Mouse (Mus musculus): ENCODE measurements around the gene Ift74.

Ift74 gene

DNA sequence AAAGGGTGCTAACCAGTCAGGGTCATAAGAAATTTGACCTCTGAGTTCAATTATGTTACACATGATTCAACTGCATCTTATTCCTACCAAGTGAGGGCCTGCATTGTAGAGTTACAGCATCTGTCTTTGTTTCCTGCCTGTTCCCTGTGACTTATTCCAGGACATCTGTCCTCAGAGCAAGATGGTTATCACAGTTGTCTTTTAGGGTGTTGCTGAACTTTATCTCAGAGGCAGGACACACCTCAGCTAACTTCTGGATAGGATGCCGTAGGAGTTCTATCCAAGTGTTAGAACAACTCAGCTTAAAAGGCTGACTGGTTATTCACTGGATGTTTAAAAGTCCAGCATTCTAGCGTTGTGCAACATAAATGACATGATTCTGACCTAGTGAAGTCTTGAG is 77.9 kb downstream of the Ift74 start:
- no peak for DNase-seq (ENCODE audit: low read depth, low spot score)

- DNase-seq (ENCODE audit: low read depth, low spot score): no peak
These were observed 82.1 kb downstream of the Ift74 start for GRCm38 (mm10) chr4:94696368-94696767.

DNA sequence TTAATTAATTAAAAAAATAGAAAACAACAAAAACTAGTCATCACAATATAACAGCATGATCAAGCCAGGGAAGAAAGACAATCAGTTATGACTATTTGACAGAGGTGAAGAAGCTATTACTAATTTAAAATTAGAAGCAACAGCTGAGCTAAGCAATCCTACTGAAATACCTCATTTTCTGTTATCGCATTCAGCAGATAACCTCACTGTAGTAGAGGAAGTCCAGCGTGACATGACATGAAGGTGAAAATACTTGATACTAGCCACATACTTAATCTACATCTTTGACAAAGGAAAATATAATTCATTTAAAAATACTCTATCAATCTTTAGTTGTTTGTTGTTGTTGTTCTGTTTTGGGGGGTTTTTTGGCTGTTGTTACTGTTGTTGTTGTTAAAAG is 96.7 kb downstream of the Ift74 start:
- DNase-seq (ENCODE audit: low read depth, low spot score): no peak

DNA sequence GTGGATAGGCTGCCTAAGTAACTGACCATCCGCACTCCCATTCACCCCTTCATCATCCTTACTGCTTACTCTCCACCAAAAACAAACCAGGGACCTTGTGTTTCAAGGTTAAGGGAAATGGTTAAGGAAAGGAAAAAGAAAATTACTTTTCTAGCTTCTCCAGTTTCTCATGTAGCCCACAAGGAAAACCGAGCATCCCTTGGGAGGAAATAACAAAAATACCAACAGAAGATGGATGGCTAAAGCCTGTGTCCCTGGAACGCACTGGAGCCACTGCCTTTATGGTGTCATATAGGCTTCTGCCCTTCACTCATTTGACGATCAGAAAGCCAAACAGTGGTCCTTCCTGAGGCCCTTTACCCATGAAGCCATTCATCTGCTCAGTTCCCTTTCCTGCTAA is 97.1 kb downstream of the Ift74 start:
- DNase-seq (ENCODE audit: low read depth, low spot score): no peak

GRCm38 (mm10) chr4:94713741-94714140 is 99.5 kb downstream of the Ift74 start:
- DNase-seq (ENCODE audit: low read depth, low spot score): no peak

- no peak for DNase-seq (ENCODE audit: low read depth, low spot score)
These were observed 100.9 kb downstream of the Ift74 start for GRCm38 (mm10) chr4:94715166-94715565.

- DNase-seq (ENCODE audit: low read depth, low spot score): no peak
These were observed 111.5 kb downstream of the Ift74 start for GRCm38 (mm10) chr4:94725799-94726198.

- DNase-seq (ENCODE audit: low read depth, low spot score): no peak
These were observed 118.4 kb downstream of the Ift74 start for GRCm38 (mm10) chr4:94732721-94733120.

DNA sequence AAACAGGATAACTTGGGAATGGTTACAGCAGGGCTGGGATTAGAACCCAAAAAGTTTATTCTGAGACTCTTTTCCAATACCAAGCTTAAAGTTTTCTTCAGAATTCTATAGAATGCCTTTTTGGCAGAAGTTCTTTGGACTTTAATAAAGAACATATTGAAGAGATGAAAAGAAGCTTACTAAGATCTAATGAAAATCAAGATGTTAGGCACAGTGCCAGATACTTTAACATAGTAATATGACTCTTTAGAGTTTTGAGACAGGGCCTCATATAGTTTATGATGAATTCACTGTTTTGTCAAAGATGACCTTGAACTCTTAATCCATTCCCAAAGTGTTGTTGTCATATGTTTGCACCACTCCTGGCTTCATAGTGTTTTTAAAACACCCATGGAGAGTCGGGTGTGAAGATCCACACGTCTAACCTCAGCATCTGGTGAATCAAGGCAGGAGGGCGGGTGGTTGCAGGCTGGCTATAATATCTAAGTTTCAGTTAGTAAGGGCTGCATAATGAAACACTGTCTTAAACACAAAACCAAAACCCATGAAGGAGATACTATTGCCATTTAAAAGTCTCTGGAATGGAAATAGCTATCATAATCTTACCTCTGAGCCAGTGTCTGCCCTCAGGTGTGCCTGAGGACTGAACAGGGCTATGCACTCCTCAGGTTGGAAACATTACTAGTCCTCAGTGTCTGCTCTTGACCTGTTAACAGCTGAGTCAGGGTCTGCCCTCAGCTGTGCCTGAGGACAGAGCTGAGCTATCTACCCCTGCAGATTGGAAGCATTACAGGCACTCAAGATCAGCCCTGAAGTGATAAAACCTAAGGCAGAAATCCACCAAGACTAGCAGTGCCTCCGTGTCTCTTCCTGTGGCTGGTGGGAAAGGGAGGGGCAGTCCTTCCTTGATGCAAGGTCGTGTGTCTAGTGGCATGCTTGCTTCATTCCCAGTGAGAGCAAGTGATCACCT is 123.3 kb downstream of the Ift74 start:
- no peak for DNase-seq (ENCODE audit: low read depth, low spot score)

GRCm38 (mm10) chr4:94738838-94739731 is 124.8 kb downstream of the Ift74 start, which contains the start of gene Tek:
Gene Tek (plus strand): TSS chr4:94739289.
- peak; percentile 3 for DNase-seq (ENCODE audit: low read depth, low spot score)

DNA sequence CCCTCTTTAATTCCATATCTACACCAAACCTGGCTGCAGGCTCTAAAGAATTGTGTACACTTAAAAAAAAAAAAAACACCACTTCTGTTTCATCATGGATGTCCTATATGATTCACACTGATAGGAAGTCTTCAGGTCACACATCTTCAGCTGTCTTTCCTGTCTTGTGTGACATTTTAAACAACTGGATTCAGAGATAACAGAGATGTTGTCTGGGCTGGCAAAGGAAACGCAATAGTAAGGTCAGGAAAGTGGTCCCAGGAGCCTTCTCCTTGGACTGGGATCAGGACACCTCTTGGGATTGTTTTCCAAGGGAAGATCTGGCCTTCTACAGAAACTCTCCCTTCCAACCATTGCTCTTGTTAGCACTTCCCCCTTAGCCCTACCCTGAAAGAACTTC is 127.5 kb downstream of the Ift74 start:
- DNase-seq (ENCODE audit: low read depth, low spot score): no peak
